Mouse (Mus musculus) kidney, adult 2 months (tissue): ENCODE data around the gene Kras. TPM values are rescaled to one million over a fixed set of nuclear protein-coding genes. Genes with fewer than 3 reads are reported as not detected.

ENCODE experiments used
- DNase-seq: peaks from one replicate; pipeline ENCODE4 v3.0.0; 2021
- H3K27ac ChIP-seq: fragments of 200-500 bp; 2 replicates; pipeline ENCODE4 v1.5.1; 2012; ENCODE audit warnings: low read depth, low read length, control low read depth, inconsistent platforms; ENCODE audit not compliant: insufficient read depth
- H3K27me3 ChIP-seq: fragments of 200-500 bp; replicated peaks from 2 replicates; pipeline ENCODE4 v1.6.1; 2012; ENCODE audit warnings: mild to moderate bottlenecking, moderate library complexity, low read length, inconsistent platforms; ENCODE audit not compliant: control insufficient read depth, insufficient read depth
- H3K36me3 ChIP-seq: fragments of 200-500 bp; 2 replicates; pipeline ENCODE4 v1.6.1; 2012; ENCODE audit warnings: mild to moderate bottlenecking, moderate library complexity, low read length, inconsistent platforms; ENCODE audit not compliant: control insufficient read depth, insufficient read depth
- H3K4me1 ChIP-seq: fragments of 200-500 bp; 2 replicates; pipeline ENCODE4 v1.6.1; 2011; ENCODE audit warnings: low read length; ENCODE audit not compliant: control insufficient read depth, insufficient read depth
- H3K4me3 ChIP-seq: fragments of 200-500 bp; 2 replicates; pipeline ENCODE4 v1.5.1; 2011; ENCODE audit warnings: mild to moderate bottlenecking, low read depth, low read length, control low read depth; ENCODE audit not compliant: insufficient read depth
- CTCF ChIP-seq: fragments of 200-500 bp; conservative IDR thresholded peaks from 2 replicates; pipeline ENCODE4 v1.5.1; 2011; ENCODE audit warnings: low read depth, mild to moderate bottlenecking, control low read depth, low read length, moderate library complexity, mixed read lengths; ENCODE audit not compliant: insufficient read depth, insufficient read length
- POLR2A ChIP-seq: fragments of 200-500 bp; IDR thresholded peaks from one replicate; pipeline ENCODE4 v1.6.1; 2011; ENCODE audit warnings: low read depth, low read length, control low read depth
- WGBS: fragments of 180-500 bp; shearing (Covaris S2); methylation state at CpG from one replicate; pipeline ENCODE4 v1.1.7; 2018; 5-methylcytosine and 5-hydroxymethylcytosine counted together
- polyA plus RNA-seq: library from polyadenylated mRNA; depleted of rRNA; stranded (reverse); fragments of >200 nt; gene quantifications from 2 replicates; pipeline ENCODE4 v1.2.3, GENCODE M21; 2012

The Kras gene
- polyA plus RNA-seq, 1 experiment = 14.3 TPM

DNA sequence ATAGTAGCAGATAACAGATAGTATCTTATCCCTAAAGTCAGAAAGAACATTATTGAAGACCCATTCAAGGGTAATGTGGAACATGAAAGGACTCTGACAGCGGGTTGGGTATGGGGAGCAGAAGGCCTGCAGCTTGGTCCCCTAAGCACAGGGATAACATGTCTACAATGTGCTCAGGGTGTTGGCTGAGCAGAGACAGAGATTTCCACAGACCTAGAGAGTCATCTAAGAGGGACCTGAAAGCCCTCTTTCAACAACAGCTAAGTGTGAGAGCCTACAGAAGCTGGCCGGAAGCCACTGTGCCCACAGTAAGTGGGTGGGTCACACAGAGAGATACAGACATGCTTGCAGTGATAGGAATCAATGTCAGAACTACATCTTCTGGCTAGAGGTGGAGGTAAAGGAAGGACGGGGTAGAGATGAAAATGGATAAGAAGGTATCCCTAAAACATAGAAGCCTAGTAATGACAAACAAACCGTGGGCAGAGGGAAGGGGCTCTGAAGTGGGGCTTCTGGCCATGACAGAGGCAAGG lies 19.3 kb upstream of the Kras start:
- DNase-seq = no peak
- Histone ChIP-seq H3K4me1 (no peaks in the 10 kb centered on the region), H3K4me3 (no peak overlapping the region), H3K36me3 (no peaks in the 10 kb centered on the region), H3K27me3 (peaks cover 1% of the 10 kb centered on the region; the same call in 1 of the 2 replicates), H3K27ac (no peak overlapping the region)
- TF ChIP-seq POLR2A = no peak
- TF ChIP-seq CTCF = no peak
- 92% methylated on average over 4 of the region's 4 CpGs for WGBS

DNA sequence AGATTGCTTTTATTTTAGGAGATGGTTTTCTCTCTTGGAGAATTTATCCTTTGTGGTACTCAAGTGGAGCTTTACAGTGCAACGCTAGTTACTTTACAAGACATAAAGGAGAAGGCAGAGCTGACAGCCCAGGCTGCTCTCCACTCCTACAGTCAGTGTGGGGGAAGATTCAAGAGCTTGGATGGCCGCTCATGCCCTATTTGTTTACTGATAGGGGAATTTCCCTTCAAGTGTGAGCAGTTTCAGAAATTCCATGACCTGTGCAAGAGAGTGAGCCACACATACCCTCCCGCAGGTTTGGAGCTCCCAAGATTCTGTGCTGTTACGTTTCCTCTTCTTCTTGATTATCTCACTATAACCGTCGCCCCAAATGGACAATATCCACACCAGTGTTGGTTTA lies 17.7 kb upstream of the Kras start:
- DNase-seq = no peak
- Histone ChIP-seq H3K4me1 (no peaks in the 10 kb centered on the region), H3K4me3 (no peak overlapping the region), H3K36me3 (no peaks in the 10 kb centered on the region), H3K27ac (no peak overlapping the region), H3K27me3 (peaks cover 1% of the 10 kb centered on the region; the same call in 1 of the 2 replicates)
- TF ChIP-seq POLR2A = no peak
- TF ChIP-seq CTCF = no peak
- 79% methylated on average over 6 of the region's 6 CpGs for WGBS

DNA sequence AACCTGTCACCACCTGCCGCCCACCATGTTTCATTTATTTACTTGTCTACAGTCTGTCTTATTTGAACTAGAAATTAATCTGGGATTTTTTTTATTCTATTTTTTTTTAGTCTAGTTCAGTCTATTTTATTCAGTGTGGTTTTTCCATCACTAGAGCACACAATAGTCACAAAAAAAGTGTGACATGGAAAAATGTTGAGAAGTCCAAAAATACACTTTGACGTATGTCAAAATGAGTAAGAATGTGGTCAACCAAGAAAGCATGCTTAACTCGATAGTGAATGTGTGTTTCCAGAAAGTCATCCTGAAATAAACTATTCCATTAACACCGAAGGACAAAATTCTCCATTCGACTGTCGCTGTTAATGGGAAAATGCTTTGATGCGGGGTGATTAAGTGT lies 12.3 kb upstream of the Kras start:
- 95% methylated on average over 7 of the region's 7 CpGs for WGBS
- DNase-seq = no peak
- Histone ChIP-seq H3K4me3 (no peak overlapping the region), H3K36me3 (no peaks in the 10 kb centered on the region), H3K4me1 (no peaks in the 10 kb centered on the region), H3K27me3 (no peaks in the 10 kb centered on the region), H3K27ac (no peak overlapping the region)
- TF ChIP-seq CTCF = no peak
- no peak for TF ChIP-seq POLR2A

GRCm38 (mm10) chr6:145256701-145257073 lies 6.6 kb upstream of the Kras start:
- H3K4me1 ChIP-seq = no peaks in the 10 kb centered on the region
- H3K4me3 ChIP-seq = no peak overlapping the region
- no peak overlapping the region for H3K27ac ChIP-seq
- no peaks in the 10 kb centered on the region for H3K27me3 ChIP-seq
- no peaks in the 10 kb centered on the region for H3K36me3 ChIP-seq
- DNase-seq = no peak
- 30% methylated on average over 2 of the region's 2 CpGs for WGBS
- TF ChIP-seq POLR2A = no peak
- no peak for TF ChIP-seq CTCF

DNA sequence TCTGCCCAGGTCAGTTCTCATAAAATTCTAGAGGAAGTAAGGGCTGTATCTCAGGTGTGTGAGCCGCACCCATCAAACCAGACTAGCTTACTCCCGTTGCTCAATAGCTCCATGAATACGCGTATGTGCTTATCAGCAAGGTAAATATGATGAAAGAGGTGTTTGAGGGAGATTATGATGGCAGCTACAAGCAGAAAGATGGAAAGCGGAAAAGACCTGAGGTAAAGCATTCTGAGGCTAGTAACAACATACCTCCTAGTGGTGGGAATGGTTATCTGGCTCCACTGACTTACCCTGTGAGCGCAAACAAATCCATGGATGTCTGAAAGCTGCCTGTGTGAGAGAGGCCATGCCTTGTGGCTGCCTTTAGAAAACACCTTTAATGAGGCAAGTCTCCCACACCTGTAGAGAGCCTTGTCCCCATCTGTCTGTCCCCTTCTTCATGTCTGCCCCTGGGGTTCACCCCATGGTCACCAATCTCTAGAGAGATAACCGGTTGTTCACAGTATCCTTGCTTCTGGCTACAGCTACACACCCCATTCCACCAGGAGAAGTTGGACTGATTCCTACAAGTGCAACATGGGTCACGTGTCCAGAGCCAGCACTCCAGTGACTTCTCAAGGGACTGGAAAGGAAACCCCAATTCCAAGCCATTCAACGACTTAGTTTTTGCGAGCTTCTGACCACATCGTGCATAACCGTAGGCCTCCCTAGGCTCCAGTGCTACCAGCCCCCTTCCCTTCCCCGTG lies 6.1 kb upstream of the Kras start:
- Histone ChIP-seq H3K27ac (no peak overlapping the region), H3K4me3 (no peak overlapping the region), H3K27me3 (no peaks in the 10 kb centered on the region), H3K4me1 (no peaks in the 10 kb centered on the region), H3K36me3 (no peaks in the 10 kb centered on the region)
- 64% methylated on average over 13 of the region's 13 CpGs for WGBS
- DNase-seq = peak; percentile 46
- TF ChIP-seq POLR2A (no peak), CTCF (no peak)

DNA sequence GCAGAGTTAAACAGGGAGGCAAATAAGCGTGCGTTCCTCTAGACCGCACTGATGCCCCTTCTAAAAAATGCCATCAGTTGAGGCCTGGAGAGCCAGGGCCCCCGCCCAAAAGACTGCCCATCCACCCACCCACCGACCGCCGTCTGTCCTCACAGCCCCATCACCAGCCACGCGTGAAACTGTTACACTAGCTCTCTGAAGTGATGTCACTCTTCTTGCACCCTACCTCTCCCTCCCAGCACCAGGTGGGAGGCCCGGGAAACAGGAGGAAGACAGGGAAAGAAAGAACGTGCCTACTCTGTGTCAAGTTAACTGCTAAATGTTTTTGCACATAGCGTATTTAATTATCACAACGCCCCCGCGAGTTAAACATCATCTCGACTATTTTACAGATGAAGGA lies 781 bp upstream of the Kras start:
- Histone ChIP-seq H3K4me1 (peaks cover 5% of the 10 kb centered on the region; the same call in 1 of the 2 replicates), H3K27ac (0 out of 2 replicates have a peak overlapping the region, but pooled peaks have one; percentile 9), H3K36me3 (no peaks in the 10 kb centered on the region), H3K27me3 (no peaks in the 10 kb centered on the region), H3K4me3 (peak overlapping the region; percentile 88)
- TF ChIP-seq CTCF (no peak), POLR2A (no peak)
- WGBS = 20% methylated on average over 16 of the region's 16 CpGs
- no peak for DNase-seq

DNA sequence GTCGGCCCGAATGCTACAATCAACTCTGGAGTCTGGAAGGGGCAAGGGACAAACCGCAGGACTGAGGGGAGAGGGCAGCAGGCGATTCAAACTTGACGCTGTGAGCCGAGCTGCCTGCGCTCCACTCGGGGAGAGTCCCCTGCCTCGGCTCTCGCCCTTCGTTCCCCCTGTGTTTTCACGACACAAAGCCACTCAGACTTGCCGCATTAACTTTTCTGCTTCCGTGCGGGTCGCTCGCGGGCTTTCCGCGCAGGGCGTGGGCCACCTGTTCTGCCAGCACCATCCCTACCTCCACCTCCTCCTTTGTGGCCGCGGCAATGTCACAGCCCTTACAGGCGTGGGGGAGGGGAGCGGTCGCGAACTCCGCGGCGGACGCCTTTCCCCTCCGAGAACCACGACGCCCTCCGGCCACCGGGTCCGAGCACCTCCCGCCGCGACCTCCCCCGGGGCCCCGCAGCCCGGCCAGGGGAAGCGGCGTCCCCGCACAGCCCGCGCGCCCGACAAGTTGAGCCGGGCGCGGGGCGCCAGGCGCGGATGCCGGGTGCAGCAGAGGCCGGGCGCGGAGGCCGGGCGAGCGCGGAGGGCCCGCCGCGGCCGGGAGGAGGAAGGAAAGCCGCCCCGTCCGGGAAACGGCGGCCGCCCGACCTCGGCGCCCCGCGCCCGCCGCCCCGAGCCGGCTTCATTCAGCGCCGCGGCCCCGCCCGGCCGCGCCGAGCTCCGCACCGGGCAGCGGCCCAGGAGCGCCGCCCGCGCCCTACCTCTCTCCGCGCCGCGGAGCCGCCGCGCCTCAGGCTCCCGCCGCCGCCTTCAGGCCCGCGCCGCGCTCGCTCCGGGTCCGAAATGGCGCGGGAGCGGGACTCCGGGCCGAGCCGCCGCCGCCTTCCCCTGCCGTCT lies 501 bp downstream of the Kras start:
- Histone ChIP-seq H3K27me3 (no peaks in the 10 kb centered on the region), H3K4me1 (peaks cover 5% of the 10 kb centered on the region; the same call in 1 of the 2 replicates), H3K4me3 (peak overlapping the region; percentile 88), H3K36me3 (no peaks in the 10 kb centered on the region), H3K27ac (peak overlapping the region; percentile 26; the same call in 1 of the 2 replicates)
- DNase-seq = peak; percentile 62
- TF ChIP-seq CTCF = no peak
- no peak for TF ChIP-seq POLR2A
- 4% methylated on average over 106 of the region's 124 CpGs for WGBS
